Mouse (Mus musculus): ENCODE data around the gene Aox4.

GRCm38 (mm10) chr1:58289863-58290469, 79.8 kb downstream of the Aox4 start:
- TF ChIP-seq CTCF (IDR thresholded peaks at IDR 0.05; ENCODE audit: insufficient read depth, low read length): no peak
- TF ChIP-seq POLR2A (IDR thresholded peaks at IDR 0.05; ENCODE audit: borderline replicate concordance, extremely low read depth, low read depth, low read length): no peak
